Mouse (Mus musculus) lung, adult 2 months (tissue): ENCODE results near the gene Mamstr.
"Not testable (repeated sequence)": the region's sequence is repeated elsewhere in the genome, so short reads cannot be mapped to it uniquely, and the experiment has no call there.

ENCODE experiments used
- CTCF ChIP-seq: fragments of 200-500 bp; IDR thresholded peaks from 2 replicates; pipeline ENCODE4 v1.5.1; 2011; ENCODE audit warnings: mild to moderate bottlenecking, low read length, control low read depth; ENCODE audit not compliant: insufficient read depth
- POLR2A ChIP-seq: fragments of 200-500 bp; IDR thresholded peaks from 2 replicates; pipeline ENCODE4 v1.6.1; 2011; ENCODE audit warnings: low read depth, mild to moderate bottlenecking, control low read depth, low read length, borderline replicate concordance; ENCODE audit errors: extremely low read depth

DNA sequence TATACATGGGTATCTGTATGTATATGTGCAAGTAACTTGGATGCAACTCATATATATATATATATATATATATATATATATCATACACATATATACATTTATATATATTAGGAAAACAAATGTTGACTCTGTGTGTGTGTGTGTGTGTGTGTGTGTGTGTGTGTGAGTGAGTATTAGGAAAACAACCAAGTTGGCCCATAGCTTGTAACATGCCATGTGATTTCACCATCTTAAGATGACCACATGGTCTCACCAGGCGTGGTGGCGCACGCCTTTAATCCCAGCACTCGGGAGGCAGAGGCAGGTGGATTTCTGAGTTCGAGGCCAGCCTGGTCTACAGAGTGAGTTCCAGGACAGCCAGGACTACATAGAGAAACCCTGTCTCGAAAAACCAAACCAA lies 21.9 kb downstream of the Mamstr start:
- TF ChIP-seq POLR2A, CTCF: not testable (repeated sequence)
